Mouse (Mus musculus): ENCODE data around the gene Ncam1. TPM values are rescaled to one million over a fixed set of nuclear protein-coding genes. Genes with fewer than 3 reads are reported as not detected.

Gene Ncam1
- polyA plus RNA-seq, 1 experiment: 0.64 TPM

GRCm38 (mm10) chr9:49667066-49667465, 131.7 kb downstream of the Ncam1 start:
- H3K27ac ChIP-seq (ENCODE audit: insufficient read depth, low read length): no peak overlapping the region
- TF ChIP-seq POLR2A (IDR thresholded peaks at IDR 0.05; ENCODE audit: low read depth, low read length): no peak
- TF ChIP-seq CTCF (IDR thresholded peaks at IDR 0.05; ENCODE audit: extremely low read depth, insufficient read depth, insufficient read length, insufficient replicate concordance): no peak
- no peaks in the 10 kb centered on the region for H3K4me1 ChIP-seq (ENCODE audit: control insufficient read depth, insufficient read depth, insufficient read length)
- H3K27me3 ChIP-seq (ENCODE audit: control insufficient read depth, insufficient read depth, low read length): no peaks in the 10 kb centered on the region
- H3K4me3 ChIP-seq (ENCODE audit: extremely low read depth, insufficient read depth, insufficient read length): no peak overlapping the region
- H3K36me3 ChIP-seq (ENCODE audit: control insufficient read depth, insufficient read depth, low read length): no peaks in the 10 kb centered on the region
- DNase-seq (ENCODE audit: low read depth in 1 of 2, low spot score in 2 of 2): no peak

GRCm38 (mm10) chr9:49665361-49665760, 133.4 kb downstream of the Ncam1 start:
- no peaks in the 10 kb centered on the region for H3K4me1 ChIP-seq (ENCODE audit: control insufficient read depth, insufficient read depth, insufficient read length)
- whole genome bisulfite sequencing: 74% methylated on average over 5 of the region's 5 CpGs
- H3K27me3 ChIP-seq (ENCODE audit: control insufficient read depth, insufficient read depth, low read length): no peaks in the 10 kb centered on the region
- H3K4me3 ChIP-seq (ENCODE audit: extremely low read depth, insufficient read depth, insufficient read length): no peak overlapping the region
- H3K27ac ChIP-seq (ENCODE audit: insufficient read depth, low read length): no peak overlapping the region
- no peaks in the 10 kb centered on the region for H3K36me3 ChIP-seq (ENCODE audit: control insufficient read depth, insufficient read depth, low read length)
- DNase-seq (ENCODE audit: low read depth in 1 of 2, low spot score in 2 of 2): no peak
- TF ChIP-seq POLR2A (IDR thresholded peaks at IDR 0.05; ENCODE audit: low read depth, low read length): no peak
- no peak for TF ChIP-seq CTCF (IDR thresholded peaks at IDR 0.05; ENCODE audit: extremely low read depth, insufficient read depth, insufficient read length, insufficient replicate concordance)

- DNase-seq (ENCODE audit: low read depth in 1 of 2, low spot score in 2 of 2): no peak
- WGBS: 86% methylated on average over 8 of the region's 8 CpGs
- no peak overlapping the region for H3K27ac ChIP-seq (ENCODE audit: insufficient read depth, low read length)
- no peaks in the 10 kb centered on the region for H3K4me1 ChIP-seq (ENCODE audit: control insufficient read depth, insufficient read depth, insufficient read length)
- no peak overlapping the region for H3K4me3 ChIP-seq (ENCODE audit: extremely low read depth, insufficient read depth, insufficient read length)
- TF ChIP-seq CTCF (IDR thresholded peaks at IDR 0.05; ENCODE audit: extremely low read depth, insufficient read depth, insufficient read length, insufficient replicate concordance) (no peak), POLR2A (IDR thresholded peaks at IDR 0.05; ENCODE audit: low read depth, low read length) (no peak)
- no peaks in the 10 kb centered on the region for H3K36me3 ChIP-seq (ENCODE audit: control insufficient read depth, insufficient read depth, low read length)
- no peaks in the 10 kb centered on the region for H3K27me3 ChIP-seq (ENCODE audit: control insufficient read depth, insufficient read depth, low read length)
These were observed 134.8 kb downstream of the Ncam1 start for GRCm38 (mm10) chr9:49663927-49664320.

DNA sequence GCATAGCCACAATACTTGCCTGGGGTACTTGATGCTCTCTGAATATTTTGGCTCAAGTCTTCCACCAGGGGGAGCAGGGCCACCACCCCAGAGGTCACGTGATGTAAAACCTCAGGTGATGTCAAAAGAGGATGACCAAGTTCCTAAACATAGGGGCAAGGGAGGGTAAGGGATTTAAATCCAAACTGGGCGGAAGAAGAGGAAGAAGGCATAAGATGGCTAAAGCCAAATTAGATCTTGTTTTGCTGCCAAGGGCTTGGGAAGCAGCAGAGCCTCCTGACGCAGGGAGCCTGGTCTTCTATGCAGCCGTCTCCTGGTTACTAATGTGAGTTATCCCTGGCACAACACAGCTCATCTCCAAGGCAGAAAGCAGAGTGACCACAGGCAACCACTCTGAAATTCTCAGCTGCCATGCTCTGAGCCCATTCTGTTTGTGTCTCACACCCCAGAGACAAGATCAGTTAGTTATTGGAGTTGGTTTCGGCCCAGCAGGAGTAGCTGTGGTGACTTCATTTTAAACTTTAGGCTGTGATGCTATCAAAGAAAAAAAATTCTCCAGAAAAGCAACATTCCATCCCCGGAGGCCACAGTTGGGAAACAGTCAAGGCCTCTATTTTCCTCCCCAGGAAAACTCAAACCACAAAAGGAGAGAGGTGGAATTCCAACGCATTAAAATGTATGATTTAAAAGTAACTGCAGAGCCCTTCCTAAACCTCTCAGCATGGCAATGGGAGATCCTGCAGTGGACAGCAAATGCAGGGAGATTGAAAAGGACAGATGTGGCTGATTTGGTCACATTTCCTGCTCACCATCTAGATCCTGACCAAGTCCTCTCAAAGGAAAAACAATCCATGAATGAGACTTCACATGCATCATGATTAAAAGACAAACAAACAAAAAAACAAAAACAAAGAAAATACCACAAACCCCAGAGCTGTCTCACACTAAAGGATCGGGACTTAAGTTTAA, 135.5 kb downstream of the Ncam1 start:
- H3K4me3 ChIP-seq (ENCODE audit: extremely low read depth, insufficient read depth, insufficient read length): no peak overlapping the region
- 77% methylated on average over 8 of the region's 8 CpGs for WGBS
- DNase-seq (ENCODE audit: low read depth in 1 of 2, low spot score in 2 of 2): no peak
- no peaks in the 10 kb centered on the region for H3K27me3 ChIP-seq (ENCODE audit: control insufficient read depth, insufficient read depth, low read length)
- no peaks in the 10 kb centered on the region for H3K36me3 ChIP-seq (ENCODE audit: control insufficient read depth, insufficient read depth, low read length)
- no peak overlapping the region for H3K27ac ChIP-seq (ENCODE audit: insufficient read depth, low read length)
- no peak for TF ChIP-seq CTCF (IDR thresholded peaks at IDR 0.05; ENCODE audit: extremely low read depth, insufficient read depth, insufficient read length, insufficient replicate concordance)
- no peak for TF ChIP-seq POLR2A (IDR thresholded peaks at IDR 0.05; ENCODE audit: low read depth, low read length)
- no peaks in the 10 kb centered on the region for H3K4me1 ChIP-seq (ENCODE audit: control insufficient read depth, insufficient read depth, insufficient read length)

- H3K27ac ChIP-seq (ENCODE audit: insufficient read depth, low read length): no peak overlapping the region
- no peak for TF ChIP-seq POLR2A (IDR thresholded peaks at IDR 0.05; ENCODE audit: low read depth, low read length)
- no peak overlapping the region for H3K4me3 ChIP-seq (ENCODE audit: extremely low read depth, insufficient read depth, insufficient read length)
- WGBS: 89% methylated on average over 2 of the region's 2 CpGs
- H3K27me3 ChIP-seq (ENCODE audit: control insufficient read depth, insufficient read depth, low read length): no peaks in the 10 kb centered on the region
- no peak for DNase-seq (ENCODE audit: low read depth in 1 of 2, low spot score in 2 of 2)
- H3K4me1 ChIP-seq (ENCODE audit: control insufficient read depth, insufficient read depth, insufficient read length): no peaks in the 10 kb centered on the region
- no peaks in the 10 kb centered on the region for H3K36me3 ChIP-seq (ENCODE audit: control insufficient read depth, insufficient read depth, low read length)
These were observed 137.2 kb downstream of the Ncam1 start for GRCm38 (mm10) chr9:49661480-49661879.

GRCm38 (mm10) chr9:49658381-49658856, 140.3 kb downstream of the Ncam1 start:
- 84% methylated on average over 4 of the region's 4 CpGs for WGBS
- Histone ChIP-seq H3K4me3 (ENCODE audit: extremely low read depth, insufficient read depth, insufficient read length) (no peak overlapping the region), H3K27me3 (ENCODE audit: control insufficient read depth, insufficient read depth, low read length) (no peaks in the 10 kb centered on the region), H3K27ac (ENCODE audit: insufficient read depth, low read length) (no peak overlapping the region), H3K36me3 (ENCODE audit: control insufficient read depth, insufficient read depth, low read length) (no peaks in the 10 kb centered on the region), H3K4me1 (ENCODE audit: control insufficient read depth, insufficient read depth, insufficient read length) (no peaks in the 10 kb centered on the region)
- no peak for DNase-seq (ENCODE audit: low read depth in 1 of 2, low spot score in 2 of 2)
- TF ChIP-seq CTCF (IDR thresholded peaks at IDR 0.05; ENCODE audit: extremely low read depth, insufficient read depth, insufficient read length, insufficient replicate concordance): no peak

GRCm38 (mm10) chr9:49654470-49654869, 144.3 kb downstream of the Ncam1 start:
- Histone ChIP-seq H3K4me3 (ENCODE audit: extremely low read depth, insufficient read depth, insufficient read length) (no peak overlapping the region), H3K27me3 (ENCODE audit: control insufficient read depth, insufficient read depth, low read length) (no peaks in the 10 kb centered on the region), H3K4me1 (ENCODE audit: control insufficient read depth, insufficient read depth, insufficient read length) (no peaks in the 10 kb centered on the region), H3K27ac (ENCODE audit: insufficient read depth, low read length) (no peak overlapping the region), H3K36me3 (ENCODE audit: control insufficient read depth, insufficient read depth, low read length) (no peaks in the 10 kb centered on the region)
- WGBS: 77% methylated on average over 3 of the region's 3 CpGs
- DNase-seq (ENCODE audit: low read depth in 1 of 2, low spot score in 2 of 2): no peak
- no peak for TF ChIP-seq POLR2A (IDR thresholded peaks at IDR 0.05; ENCODE audit: low read depth, low read length)
- no peak for TF ChIP-seq CTCF (IDR thresholded peaks at IDR 0.05; ENCODE audit: extremely low read depth, insufficient read depth, insufficient read length, insufficient replicate concordance)

Data from spleen, adult 2 months (tissue).